Mouse (Mus musculus): Measurements from ENCODE around the gene Tns2. TPM values are rescaled to one million over a fixed set of nuclear protein-coding genes. Genes with fewer than 3 reads are reported as not detected.

The Tns2 gene
- polyA plus RNA-seq, 1 experiment from 2014 or later, result 8.9 TPM

- Histone ChIP-seq H3K36me3 (ENCODE audit: control insufficient read depth, insufficient read depth, low read length) (peaks cover 38% of the 10 kb centered on the region), H3K4me3 (replicated peaks; ENCODE audit: low read depth, low read length) (no peak overlapping the region), H3K9me3 (ENCODE audit: control insufficient read depth, low read length) (no peaks in the 10 kb centered on the region), H3K4me1 (ENCODE audit: control insufficient read depth, insufficient read depth, low read length) (peaks cover 17% of the 10 kb centered on the region; the same call in 1 of the 2 replicates), H3K4me2 (ENCODE audit: low read length) (peak overlapping the region; percentile 79; the same call in 1 of the 2 replicates), H3K27ac (replicated peaks; ENCODE audit: low read depth, low read length) (no peak overlapping the region), H3K9ac (replicated peaks; ENCODE audit: low read length) (no peak overlapping the region), H3K27me3 (ENCODE audit: control insufficient read depth, insufficient read depth, low read length) (peaks cover 17% of the 10 kb centered on the region; the same call in 1 of the 2 replicates)
- ATAC-seq (ENCODE audit: low FRiP score, low TSS enrichment) (no peak), DNase-seq (no peak)
- WGBS, result 60% methylated on average over 5 of the region's 5 CpGs
These were observed 953 bp upstream of the Tns2 start for GRCm38 (mm10) chr15:102099260-102099659.

DNA sequence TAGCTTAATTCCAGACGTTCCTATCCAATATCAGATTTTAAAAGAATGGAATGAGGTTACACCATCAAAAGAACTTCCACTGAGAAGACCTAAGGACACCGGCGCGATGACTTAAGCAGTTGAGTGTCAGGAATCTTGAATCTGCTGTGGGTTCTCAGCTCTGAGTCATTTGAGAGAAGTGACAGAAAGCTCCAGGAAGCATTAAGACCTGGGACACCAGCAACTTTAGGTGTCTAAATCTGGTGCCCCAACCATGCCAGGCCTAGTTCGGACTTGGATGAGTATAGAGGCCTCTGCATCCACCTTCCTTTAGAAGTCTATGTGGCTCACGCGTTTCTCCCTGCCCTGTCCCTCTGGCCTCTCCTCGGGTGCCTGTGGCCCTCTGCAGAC lies 447 bp upstream of the Tns2 start:
- peak overlapping the region; percentile 50 for H3K4me3 ChIP-seq (replicated peaks; ENCODE audit: low read depth, low read length)
- H3K4me2 ChIP-seq (ENCODE audit: low read length), result peak overlapping the region; percentile 79
- peaks cover 17% of the 10 kb centered on the region; the same call in 1 of the 2 replicates for H3K4me1 ChIP-seq (ENCODE audit: control insufficient read depth, insufficient read depth, low read length)
- 25% methylated on average over 8 of the region's 8 CpGs for WGBS
- no peak for ATAC-seq (ENCODE audit: low FRiP score, low TSS enrichment)
- DNase-seq, result no peak
- peaks cover 17% of the 10 kb centered on the region; the same call in 1 of the 2 replicates for H3K27me3 ChIP-seq (ENCODE audit: control insufficient read depth, insufficient read depth, low read length)
- H3K36me3 ChIP-seq (ENCODE audit: control insufficient read depth, insufficient read depth, low read length), result peaks cover 33% of the 10 kb centered on the region
- H3K27ac ChIP-seq (replicated peaks; ENCODE audit: low read depth, low read length), result no peak overlapping the region
- H3K9ac ChIP-seq (replicated peaks; ENCODE audit: low read length), result peak overlapping the region; percentile 52
- H3K9me3 ChIP-seq (ENCODE audit: control insufficient read depth, low read length), result no peaks in the 10 kb centered on the region

DNA sequence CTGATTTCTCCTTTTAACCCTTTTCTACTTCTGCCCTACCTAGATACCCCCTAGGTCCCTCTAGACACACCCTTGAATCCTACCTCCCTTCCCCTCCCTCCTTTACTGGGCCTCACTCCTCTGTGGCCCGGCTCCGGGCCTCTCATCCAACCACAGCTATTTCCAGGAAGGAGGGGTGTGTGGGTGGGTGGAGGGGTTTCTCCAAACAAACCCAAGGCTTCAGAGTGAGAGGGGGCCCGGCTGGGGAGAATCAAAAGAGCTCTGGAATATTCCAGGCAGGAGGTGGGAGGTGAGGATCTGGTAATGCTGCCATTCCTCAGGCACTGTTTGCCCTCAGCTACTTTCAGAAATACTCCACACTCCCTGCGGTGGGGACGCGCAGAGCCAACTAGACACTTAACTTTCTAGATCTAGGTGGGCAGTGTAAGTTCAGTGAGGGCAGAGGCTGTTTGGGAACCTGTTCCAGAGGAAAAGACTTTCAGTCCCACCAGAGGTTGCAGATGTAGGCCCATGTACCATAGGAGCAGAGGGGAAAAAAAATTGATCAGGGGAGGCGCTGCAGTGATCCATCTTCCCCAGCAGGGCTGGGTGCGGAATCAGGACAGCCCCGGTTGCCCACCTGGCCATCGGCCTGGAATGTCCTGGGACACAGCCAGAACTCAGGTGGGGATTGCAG lies 921 bp downstream of the Tns2 start:
- ATAC-seq (ENCODE audit: low FRiP score, low TSS enrichment), result no peak
- Histone ChIP-seq H3K4me3 (replicated peaks; ENCODE audit: low read depth, low read length) (peak overlapping the region; percentile 50), H3K4me1 (ENCODE audit: control insufficient read depth, insufficient read depth, low read length) (peaks cover 17% of the 10 kb centered on the region; the same call in 1 of the 2 replicates), H3K9me3 (ENCODE audit: control insufficient read depth, low read length) (no peaks in the 10 kb centered on the region), H3K4me2 (ENCODE audit: low read length) (peak overlapping the region; percentile 79), H3K27ac (replicated peaks; ENCODE audit: low read depth, low read length) (no peak overlapping the region), H3K36me3 (ENCODE audit: control insufficient read depth, insufficient read depth, low read length) (peaks cover 19% of the 10 kb centered on the region), H3K27me3 (ENCODE audit: control insufficient read depth, insufficient read depth, low read length) (peaks cover 28% of the 10 kb centered on the region), H3K9ac (replicated peaks; ENCODE audit: low read length) (no peak overlapping the region)
- 29% methylated on average over 10 of the region's 10 CpGs for WGBS
- no peak for DNase-seq

DNA sequence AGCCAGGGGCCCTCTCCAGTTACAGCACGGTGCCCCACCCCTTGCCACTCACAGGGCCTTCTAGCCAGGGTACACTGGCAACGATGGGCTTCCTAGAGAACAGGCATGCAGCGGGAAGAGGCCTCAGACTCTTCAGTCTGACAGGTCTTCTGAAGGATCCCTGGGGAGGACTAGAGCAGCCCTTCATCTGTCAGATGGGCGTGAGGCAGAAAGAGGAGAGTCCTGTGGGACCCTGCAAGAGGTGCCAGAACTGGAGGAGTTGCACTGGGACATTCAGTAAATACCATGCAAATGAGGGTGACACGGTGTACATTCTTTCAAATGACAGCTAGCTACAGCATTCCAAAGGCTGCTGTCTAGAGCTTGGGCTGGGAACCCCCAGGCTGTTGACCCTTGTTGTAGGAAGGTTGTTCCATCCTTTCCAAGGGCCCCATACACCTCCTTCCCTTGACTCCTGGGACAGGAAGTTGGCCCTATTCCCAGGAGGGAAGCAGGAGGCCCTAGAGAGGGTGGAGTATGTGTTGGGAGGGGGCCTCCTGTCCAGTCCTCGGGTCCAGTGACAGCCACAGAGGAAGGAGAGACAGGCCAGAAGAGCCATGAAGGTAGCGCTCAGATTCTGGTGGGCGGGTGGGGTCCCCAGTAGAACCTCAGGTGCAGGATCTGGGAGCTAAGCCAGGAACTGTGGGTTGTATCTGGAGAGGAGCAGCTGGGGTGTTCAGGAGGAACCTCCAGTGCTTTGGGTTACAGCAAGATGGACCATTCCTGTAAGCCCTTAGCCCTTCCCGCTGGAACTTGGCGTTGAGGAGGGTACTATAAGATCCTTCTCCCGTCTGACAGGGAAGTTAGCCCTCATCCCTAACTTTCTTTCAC lies 1.7 kb downstream of the Tns2 start:
- peaks cover 36% of the 10 kb centered on the region for H3K27me3 ChIP-seq (ENCODE audit: control insufficient read depth, insufficient read depth, low read length)
- DNase-seq (no peak), ATAC-seq (ENCODE audit: low FRiP score, low TSS enrichment) (no peak)

DNA sequence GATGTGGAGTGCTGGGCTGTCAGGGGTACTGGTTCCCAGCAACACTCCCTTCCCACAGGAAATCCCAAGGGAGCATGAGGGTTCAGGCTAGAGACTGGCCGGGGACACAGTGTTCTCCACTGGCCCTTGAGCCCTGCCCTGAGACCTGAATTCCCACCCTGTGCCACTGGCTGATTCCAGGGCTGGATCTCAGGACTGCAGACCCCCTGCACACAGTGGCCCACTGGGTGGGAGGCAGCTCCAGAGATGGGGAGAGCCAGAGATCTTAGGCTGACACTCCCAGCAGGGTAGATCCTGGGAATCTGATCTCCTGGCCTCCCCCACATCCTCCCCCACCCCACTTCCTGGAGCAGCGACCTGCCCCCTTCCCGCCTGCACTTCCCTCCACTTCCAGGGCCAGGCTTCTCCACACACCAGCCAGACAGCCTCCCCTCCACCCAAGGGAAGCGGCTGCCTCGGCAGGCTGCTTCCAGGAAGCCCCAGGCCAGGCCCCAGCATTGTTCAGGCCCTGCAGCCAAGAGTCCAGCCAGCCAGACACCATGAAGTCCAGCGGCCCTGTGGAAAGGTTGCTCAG lies 2.4 kb downstream of the Tns2 start:
- no peak for ATAC-seq (ENCODE audit: low FRiP score, low TSS enrichment)
- WGBS, result 21% methylated on average over 6 of the region's 6 CpGs
- Histone ChIP-seq H3K27ac (replicated peaks; ENCODE audit: low read depth, low read length) (peak overlapping the region; percentile 49), H3K9ac (replicated peaks; ENCODE audit: low read length) (peak overlapping the region; percentile 20; the same call in 1 of the 2 replicates), H3K36me3 (ENCODE audit: control insufficient read depth, insufficient read depth, low read length) (peaks cover 7% of the 10 kb centered on the region), H3K4me1 (ENCODE audit: control insufficient read depth, insufficient read depth, low read length) (peaks cover 25% of the 10 kb centered on the region), H3K9me3 (ENCODE audit: control insufficient read depth, low read length) (no peaks in the 10 kb centered on the region), H3K4me3 (replicated peaks; ENCODE audit: low read depth, low read length) (0 out of 2 replicates have a peak overlapping the region, but pooled peaks have one; percentile 7), H3K4me2 (ENCODE audit: low read length) (peak overlapping the region; percentile 12; the same call in 1 of the 2 replicates), H3K27me3 (ENCODE audit: control insufficient read depth, insufficient read depth, low read length) (peaks cover 43% of the 10 kb centered on the region)
- no peak for DNase-seq

More for the DNA sequence above, 1.7 kb downstream of the Tns2 start:
- H3K9me3 ChIP-seq (ENCODE audit: control insufficient read depth, low read length), result no peaks in the 10 kb centered on the region
- WGBS, result 31% methylated on average over 11 of the region's 11 CpGs
- no peak overlapping the region for H3K4me3 ChIP-seq (replicated peaks; ENCODE audit: low read depth, low read length)
- no peak overlapping the region for H3K9ac ChIP-seq (replicated peaks; ENCODE audit: low read length)
- 0 out of 2 replicates have a peak overlapping the region, but pooled peaks have one; percentile 79 for H3K4me2 ChIP-seq (ENCODE audit: low read length)
- peaks cover 17% of the 10 kb centered on the region for H3K4me1 ChIP-seq (ENCODE audit: control insufficient read depth, insufficient read depth, low read length)
- H3K27ac ChIP-seq (replicated peaks; ENCODE audit: low read depth, low read length), result 0 out of 2 replicates have a peak overlapping the region, but pooled peaks have one; percentile 26
- peaks cover 15% of the 10 kb centered on the region for H3K36me3 ChIP-seq (ENCODE audit: control insufficient read depth, insufficient read depth, low read length)

DNA sequence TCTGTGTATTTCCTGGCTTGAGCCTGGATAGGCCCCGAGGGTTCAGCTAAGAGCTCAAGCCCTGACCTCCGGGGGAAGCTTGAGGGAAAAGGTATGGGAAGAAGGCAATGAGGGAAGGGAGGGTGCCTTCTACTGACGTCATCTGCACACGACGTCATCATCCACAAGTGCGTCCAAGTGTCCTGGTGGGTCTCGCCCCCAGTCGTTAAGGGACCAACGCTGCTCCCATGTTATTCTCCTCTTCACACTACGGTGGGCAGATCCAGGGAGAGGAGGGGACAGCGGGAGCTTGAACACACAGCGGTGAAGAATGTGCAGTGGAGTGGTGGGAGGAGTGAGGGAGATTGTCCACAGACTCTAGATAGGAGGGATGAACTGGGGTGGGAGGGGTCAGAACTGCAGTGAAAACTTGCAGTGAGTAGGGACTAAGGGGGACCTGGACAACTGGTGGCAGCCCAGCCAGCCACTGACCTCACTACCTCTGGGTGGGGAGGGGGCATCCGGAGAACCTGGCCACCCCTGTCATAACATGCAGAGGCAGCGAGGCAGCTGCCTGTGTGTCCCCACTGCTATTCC lies 3.2 kb downstream of the Tns2 start:
- peak overlapping the region; percentile 12 for H3K4me2 ChIP-seq (ENCODE audit: low read length)
- no peak for ATAC-seq (ENCODE audit: low FRiP score, low TSS enrichment)
- no peaks in the 10 kb centered on the region for H3K9me3 ChIP-seq (ENCODE audit: control insufficient read depth, low read length)
- 0 out of 2 replicates have a peak overlapping the region, but pooled peaks have one; percentile 7 for H3K4me3 ChIP-seq (replicated peaks; ENCODE audit: low read depth, low read length)
- DNase-seq, result no peak
- H3K9ac ChIP-seq (replicated peaks; ENCODE audit: low read length), result peak overlapping the region; percentile 20; the same call in 1 of the 2 replicates
- 7% methylated on average over 14 of the region's 14 CpGs for WGBS
- H3K36me3 ChIP-seq (ENCODE audit: control insufficient read depth, insufficient read depth, low read length), result no peaks in the 10 kb centered on the region; the same call in 1 of the 2 replicates
- peaks cover 47% of the 10 kb centered on the region for H3K27me3 ChIP-seq (ENCODE audit: control insufficient read depth, insufficient read depth, low read length)
- peaks cover 25% of the 10 kb centered on the region for H3K4me1 ChIP-seq (ENCODE audit: control insufficient read depth, insufficient read depth, low read length)
- H3K27ac ChIP-seq (replicated peaks; ENCODE audit: low read depth, low read length), result peak overlapping the region; percentile 49; the same call in 1 of the 2 replicates

GRCm38 (mm10) chr15:102103947-102104555 lies 3.8 kb downstream of the Tns2 start:
- no peak overlapping the region for H3K9ac ChIP-seq (replicated peaks; ENCODE audit: low read length)
- no peaks in the 10 kb centered on the region for H3K9me3 ChIP-seq (ENCODE audit: control insufficient read depth, low read length)
- peak overlapping the region; percentile 12; the same call in 1 of the 2 replicates for H3K4me2 ChIP-seq (ENCODE audit: low read length)
- DNase-seq (no peak), ATAC-seq (ENCODE audit: low FRiP score, low TSS enrichment) (no peak)
- H3K27me3 ChIP-seq (ENCODE audit: control insufficient read depth, insufficient read depth, low read length), result peaks cover 47% of the 10 kb centered on the region
- H3K27ac ChIP-seq (replicated peaks; ENCODE audit: low read depth, low read length), result no peak overlapping the region
- 0 out of 2 replicates have a peak overlapping the region, but pooled peaks have one; percentile 7 for H3K4me3 ChIP-seq (replicated peaks; ENCODE audit: low read depth, low read length)
- 34% methylated on average over 12 of the region's 12 CpGs for WGBS
- peaks cover 25% of the 10 kb centered on the region for H3K4me1 ChIP-seq (ENCODE audit: control insufficient read depth, insufficient read depth, low read length)
- H3K36me3 ChIP-seq (ENCODE audit: control insufficient read depth, insufficient read depth, low read length), result no peaks in the 10 kb centered on the region

DNA sequence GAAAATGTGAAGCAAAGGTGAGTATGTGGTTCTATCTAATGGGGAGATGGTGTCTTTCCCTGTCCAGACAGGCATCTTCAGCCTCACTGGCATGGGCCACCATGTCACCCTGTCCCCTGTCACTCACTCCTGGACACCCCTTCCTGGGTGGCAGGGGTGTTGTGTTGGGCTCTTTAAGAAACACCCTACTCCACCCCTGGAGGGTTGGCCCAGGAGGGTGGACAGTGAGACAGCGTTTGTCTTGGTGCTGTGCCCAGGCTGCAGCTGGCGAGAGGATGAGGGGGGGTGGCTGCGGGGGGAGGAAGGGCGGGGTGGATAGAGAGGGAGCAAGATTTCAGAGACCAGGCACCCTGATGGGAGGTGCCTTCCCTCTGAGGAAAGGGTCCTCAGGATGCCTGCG lies 5.1 kb downstream of the Tns2 start:
- DNase-seq (no peak), ATAC-seq (ENCODE audit: low FRiP score, low TSS enrichment) (no peak)
- peaks cover 23% of the 10 kb centered on the region for H3K4me1 ChIP-seq (ENCODE audit: control insufficient read depth, insufficient read depth, low read length)
- H3K27ac ChIP-seq (replicated peaks; ENCODE audit: low read depth, low read length), result no peak overlapping the region
- 62% methylated on average over 5 of the region's 5 CpGs for WGBS
- H3K27me3 ChIP-seq (ENCODE audit: control insufficient read depth, insufficient read depth, low read length), result peaks cover 45% of the 10 kb centered on the region
- H3K4me3 ChIP-seq (replicated peaks; ENCODE audit: low read depth, low read length), result no peak overlapping the region
- no peaks in the 10 kb centered on the region for H3K9me3 ChIP-seq (ENCODE audit: control insufficient read depth, low read length)
- no peak overlapping the region for H3K9ac ChIP-seq (replicated peaks; ENCODE audit: low read length)
- no peaks in the 10 kb centered on the region for H3K36me3 ChIP-seq (ENCODE audit: control insufficient read depth, insufficient read depth, low read length)
- H3K4me2 ChIP-seq (ENCODE audit: low read length), result no peak overlapping the region

Measured in midbrain, embryonic 14.5 days (tissue).